Mouse (Mus musculus): Measurements from ENCODE around the gene Spp1. TPM values are rescaled to one million over a fixed set of nuclear protein-coding genes. Genes with fewer than 3 reads are reported as not detected.

Gene Spp1
- polyA plus RNA-seq, 1 experiment, result 134 TPM

GRCm38 (mm10) chr5:104453075-104453474, 18.2 kb downstream of the Spp1 start:
- 22% methylated on average over 1 of the region's 1 CpGs for WGBS
- no peak for TF ChIP-seq POLR2A (IDR thresholded peaks at IDR 0.05; ENCODE audit: borderline replicate concordance, extremely low read depth, low read depth, low read length)
- no peak for TF ChIP-seq CTCF (IDR thresholded peaks at IDR 0.05; ENCODE audit: insufficient read depth, low read length)
- Histone ChIP-seq H3K4me1 (ENCODE audit: control insufficient read depth, insufficient read depth, low read length) (no peaks in the 10 kb centered on the region), H3K4me3 (replicated peaks; ENCODE audit: extremely low read depth, low read depth, low read length) (no peak overlapping the region)
- DNase-seq, result no peak

- no peak for DNase-seq
- no peak overlapping the region for H3K4me3 ChIP-seq (replicated peaks; ENCODE audit: extremely low read depth, low read depth, low read length)
- WGBS, result 83% methylated on average over 6 of the region's 6 CpGs
- no peaks in the 10 kb centered on the region for H3K4me1 ChIP-seq (ENCODE audit: control insufficient read depth, insufficient read depth, low read length)
- TF ChIP-seq CTCF (IDR thresholded peaks at IDR 0.05; ENCODE audit: insufficient read depth, low read length) (no peak), POLR2A (IDR thresholded peaks at IDR 0.05; ENCODE audit: borderline replicate concordance, extremely low read depth, low read depth, low read length) (no peak)
Observed at GRCm38 (mm10) chr5:104454564-104454963, 19.6 kb downstream of the Spp1 start.

- H3K4me3 ChIP-seq (replicated peaks; ENCODE audit: extremely low read depth, low read depth, low read length), result peak within 1 kb of the TSS; percentile 99
- peak; percentile 59; the same call in 1 of the 2 replicates for TF ChIP-seq POLR2A (IDR thresholded peaks at IDR 0.05; ENCODE audit: borderline replicate concordance, extremely low read depth, low read depth, low read length)
- no peak for TF ChIP-seq CTCF (IDR thresholded peaks at IDR 0.05; ENCODE audit: insufficient read depth, low read length)
- H3K4me1 ChIP-seq (ENCODE audit: control insufficient read depth, insufficient read depth, low read length), result peaks cover 3% of the 10 kb centered on the region; the same call in 1 of the 2 replicates
- 7% methylated on average over 46 of the region's 46 CpGs for WGBS
- DNase-seq, result peak; percentile 66
Observed at GRCm38 (mm10) chr5:104458832-104459705, 24.2 kb downstream of the Spp1 start, which contains the start of gene Pkd2. TSS of gene Pkd2 (plus strand) at chr5:104459450.

- WGBS, result under 1% methylated on average over 81 of the region's 82 CpGs
- peak; percentile 52 for DNase-seq
- H3K4me1 ChIP-seq (ENCODE audit: control insufficient read depth, insufficient read depth, low read length), result peaks cover 3% of the 10 kb centered on the region; the same call in 1 of the 2 replicates
- H3K4me3 ChIP-seq (replicated peaks; ENCODE audit: extremely low read depth, low read depth, low read length), result peak overlapping the region; percentile 99
- TF ChIP-seq CTCF (IDR thresholded peaks at IDR 0.05; ENCODE audit: insufficient read depth, low read length) (no peak), POLR2A (IDR thresholded peaks at IDR 0.05; ENCODE audit: borderline replicate concordance, extremely low read depth, low read depth, low read length) (no peak)
Observed at GRCm38 (mm10) chr5:104459706-104460455, 25.0 kb downstream of the Spp1 start.

- peaks cover 3% of the 10 kb centered on the region; the same call in 1 of the 2 replicates for H3K4me1 ChIP-seq (ENCODE audit: control insufficient read depth, insufficient read depth, low read length)
- TF ChIP-seq POLR2A (IDR thresholded peaks at IDR 0.05; ENCODE audit: borderline replicate concordance, extremely low read depth, low read depth, low read length) (no peak), CTCF (IDR thresholded peaks at IDR 0.05; ENCODE audit: insufficient read depth, low read length) (no peak)
- 11% methylated on average over 3 of the region's 3 CpGs for whole genome bisulfite sequencing
- peak overlapping the region; percentile 99 for H3K4me3 ChIP-seq (replicated peaks; ENCODE audit: extremely low read depth, low read depth, low read length)
- DNase-seq, result no peak
Observed at GRCm38 (mm10) chr5:104460456-104460838, 25.5 kb downstream of the Spp1 start.

GRCm38 (mm10) chr5:104460856-104461255, 25.9 kb downstream of the Spp1 start:
- Histone ChIP-seq H3K4me3 (replicated peaks; ENCODE audit: extremely low read depth, low read depth, low read length) (peak overlapping the region; percentile 39), H3K4me1 (ENCODE audit: control insufficient read depth, insufficient read depth, low read length) (peaks cover 3% of the 10 kb centered on the region; the same call in 1 of the 2 replicates)
- DNase-seq, result no peak
- TF ChIP-seq CTCF (IDR thresholded peaks at IDR 0.05; ENCODE audit: insufficient read depth, low read length), result no peak
- TF ChIP-seq POLR2A (IDR thresholded peaks at IDR 0.05; ENCODE audit: borderline replicate concordance, extremely low read depth, low read depth, low read length), result no peak
- WGBS, result 22% methylated on average over 7 of the region's 7 CpGs

GRCm38 (mm10) chr5:104465279-104465678, 30.4 kb downstream of the Spp1 start:
- no peak overlapping the region for H3K4me3 ChIP-seq (replicated peaks; ENCODE audit: extremely low read depth, low read depth, low read length)
- 76% methylated on average over 8 of the region's 8 CpGs for WGBS
- TF ChIP-seq POLR2A (IDR thresholded peaks at IDR 0.05; ENCODE audit: borderline replicate concordance, extremely low read depth, low read depth, low read length), result no peak
- no peak for TF ChIP-seq CTCF (IDR thresholded peaks at IDR 0.05; ENCODE audit: insufficient read depth, low read length)
- peaks cover 2% of the 10 kb centered on the region; the same call in 1 of the 2 replicates for H3K4me1 ChIP-seq (ENCODE audit: control insufficient read depth, insufficient read depth, low read length)
- DNase-seq, result no peak

GRCm38 (mm10) chr5:104465731-104466130, 30.8 kb downstream of the Spp1 start:
- peak; percentile 18 for DNase-seq
- Histone ChIP-seq H3K4me1 (ENCODE audit: control insufficient read depth, insufficient read depth, low read length) (no peaks in the 10 kb centered on the region), H3K4me3 (replicated peaks; ENCODE audit: extremely low read depth, low read depth, low read length) (no peak overlapping the region)
- TF ChIP-seq POLR2A (IDR thresholded peaks at IDR 0.05; ENCODE audit: borderline replicate concordance, extremely low read depth, low read depth, low read length), result no peak
- no peak for TF ChIP-seq CTCF (IDR thresholded peaks at IDR 0.05; ENCODE audit: insufficient read depth, low read length)
- 81% methylated on average over 12 of the region's 12 CpGs for WGBS

GRCm38 (mm10) chr5:104466816-104467215, 31.9 kb downstream of the Spp1 start:
- 94% methylated on average over 16 of the region's 16 CpGs for WGBS
- H3K4me3 ChIP-seq (replicated peaks; ENCODE audit: extremely low read depth, low read depth, low read length), result no peak overlapping the region
- no peak for DNase-seq
- TF ChIP-seq CTCF (IDR thresholded peaks at IDR 0.05; ENCODE audit: insufficient read depth, low read length) (no peak), POLR2A (IDR thresholded peaks at IDR 0.05; ENCODE audit: borderline replicate concordance, extremely low read depth, low read depth, low read length) (no peak)
- H3K4me1 ChIP-seq (ENCODE audit: control insufficient read depth, insufficient read depth, low read length), result no peaks in the 10 kb centered on the region
